21 mouse cellular contexts compared by ENCODE assay signal in genomic region chr13:22045311-22045710, GRCm38 (mm10). TPM values are rescaled to one million over a fixed set of nuclear protein-coding genes. Genes with fewer than 3 reads are reported as not detected.
A peak's percentile ranks its signal among the peaks of the same experiment; 100 is the strongest.
DNase-seq lines count a peak whose midpoint lies in the region; ATAC-seq and TF ChIP-seq lines count a peak whose summit lies in the region.
"Had no signal": no experiment of that assay in that cellular context is flagged by ENCODE, and none has a peak within 500 bp of the region (broad histone marks: within the 10 kb centered on the region; RNA-seq: fewer than 3 reads in every experiment).

No protein-coding gene starts in this region.

- no peaks in the 10 kb centered on the region for H3K36me3 ChIP-seq in forebrain, embryonic 10.5 days (replicated peaks)
- no peaks in the 10 kb centered on the region for H3K36me3 ChIP-seq in forebrain, embryonic 16.5 days (ENCODE audit: control insufficient read depth, insufficient read depth)
- H3K36me3 ChIP-seq in midbrain, embryonic 11.5 days (ENCODE audit: control insufficient read depth, insufficient read depth, low read length), result no peaks in the 10 kb centered on the region
- no peaks in the 10 kb centered on the region for H3K36me3 ChIP-seq in midbrain, embryonic 16.5 days (ENCODE audit: control insufficient read depth, insufficient read depth, low read length)
- H3K36me3 ChIP-seq in liver, embryonic 14.5 days (replicated peaks; ENCODE audit: control insufficient read depth, insufficient read depth, low read depth), result no peaks in the 10 kb centered on the region
- H3K36me3 ChIP-seq: embryonic facial prominence, embryonic 12.5 days; forebrain, embryonic 15.5 days; heart, embryonic 12.5 days; hindbrain, embryonic 15.5 days had no signal

- no peak overlapping the region for H3K9ac ChIP-seq in forebrain, embryonic 16.5 days (replicated peaks; ENCODE audit: low read depth, low read length)
- H3K9ac ChIP-seq in midbrain, embryonic 11.5 days (ENCODE audit: low read length), result no peak overlapping the region
- no peak overlapping the region for H3K9ac ChIP-seq in midbrain, embryonic 16.5 days (ENCODE audit: low read depth, low read length)
- H3K9ac ChIP-seq in liver, embryonic 14.5 days (replicated peaks), result peak overlapping the region; percentile 81
- H3K9ac ChIP-seq: embryonic facial prominence, embryonic 12.5 days; forebrain, embryonic 15.5 days; heart, embryonic 12.5 days; hindbrain, embryonic 15.5 days had no signal

- DNase-seq in forebrain, embryonic 10.5 days (ENCODE audit: extremely low spot score, low spot score), result no peak
- DNase-seq in midbrain, embryonic 11.5 days (ENCODE audit: low spot score, missing footprints), result peak; percentile 0
- peak; percentile 67 for DNase-seq in 416B (ENCODE audit: low read depth)
- no peak for DNase-seq in liver, embryonic 14.5 days (ENCODE audit: low read depth in 3 of 3, low spot score in 3 of 3)
- DNase-seq in left cerebral cortex, adult 18-20 months (ENCODE audit: low spot score in 2 of 2), result no peak
- no peak for DNase-seq in layer of hippocampus, adult 8-10 months (ENCODE audit: low spot score in 2 of 2)
- DNase-seq: adrenal gland, adult 2 months; adrenal gland, postnatal 25 days; cerebellum, adult 18-20 months; cerebellum, postnatal 14 days; gastrocnemius, postnatal 10 days; heart, adult 2 months; heart, postnatal 36 days had no signal

- 61% methylated on average over 2 of the region's 2 CpGs for WGBS in forebrain, embryonic 10.5 days
- WGBS in forebrain, embryonic 16.5 days, result 69% methylated on average over 2 of the region's 2 CpGs
- 61% methylated on average over 2 of the region's 2 CpGs for WGBS in midbrain, embryonic 11.5 days
- WGBS in midbrain, embryonic 16.5 days, result 63% methylated on average over 2 of the region's 2 CpGs
- WGBS in liver, embryonic 14.5 days (ENCODE audit: insufficient replicate concordance), result 22% methylated on average over 2 of the region's 2 CpGs

- ATAC-seq in forebrain, embryonic 16.5 days, result no peak
- ATAC-seq in midbrain, embryonic 11.5 days (ENCODE audit: low FRiP score), result no peak
- no peak for ATAC-seq in midbrain, embryonic 16.5 days
- no peak for ATAC-seq in liver, embryonic 14.5 days (ENCODE audit: insufficient read depth)
- ATAC-seq: forebrain, embryonic 15.5 days; inflammation-experienced regulatory T-cells, adult 6 months had no signal

- H3K27me3 ChIP-seq in forebrain, embryonic 10.5 days (ENCODE audit: poor library complexity, severe bottlenecking), result no peaks in the 10 kb centered on the region
- no peaks in the 10 kb centered on the region for H3K27me3 ChIP-seq in forebrain, embryonic 16.5 days (replicated peaks; ENCODE audit: control insufficient read depth, insufficient read depth, low read length)
- H3K27me3 ChIP-seq in midbrain, embryonic 11.5 days (ENCODE audit: control insufficient read depth, insufficient read depth, low read length), result no peaks in the 10 kb centered on the region
- no peaks in the 10 kb centered on the region for H3K27me3 ChIP-seq in midbrain, embryonic 16.5 days (ENCODE audit: control insufficient read depth, insufficient read depth, low read depth, low read length)
- H3K27me3 ChIP-seq in liver, embryonic 14.5 days (ENCODE audit: control insufficient read depth, insufficient read depth, low read length), result no peaks in the 10 kb centered on the region
- H3K27me3 ChIP-seq: embryonic facial prominence, embryonic 12.5 days; forebrain, embryonic 15.5 days; heart, embryonic 12.5 days; hindbrain, embryonic 15.5 days had no signal

- H3K9me3 ChIP-seq in forebrain, embryonic 10.5 days, result no peaks in the 10 kb centered on the region
- H3K9me3 ChIP-seq in forebrain, embryonic 16.5 days (ENCODE audit: control insufficient read depth, low read length), result no peaks in the 10 kb centered on the region
- H3K9me3 ChIP-seq in midbrain, embryonic 11.5 days (ENCODE audit: control insufficient read depth, low read length), result no peaks in the 10 kb centered on the region
- H3K9me3 ChIP-seq in midbrain, embryonic 16.5 days (replicated peaks; ENCODE audit: control insufficient read depth, low read length, poor library complexity, severe bottlenecking), result no peaks in the 10 kb centered on the region
- H3K9me3 ChIP-seq in liver, embryonic 14.5 days (ENCODE audit: control insufficient read depth, low read length), result no peaks in the 10 kb centered on the region
- H3K9me3 ChIP-seq: embryonic facial prominence, embryonic 12.5 days; forebrain, embryonic 15.5 days; heart, embryonic 12.5 days; hindbrain, embryonic 15.5 days had no signal

- no peak for TF ChIP-seq CTCF in liver, embryonic 14.5 days (IDR thresholded peaks at IDR 0.05; ENCODE audit: low read depth)

- no peak overlapping the region for H3K4me3 ChIP-seq in forebrain, embryonic 10.5 days
- no peak overlapping the region for H3K4me3 ChIP-seq in forebrain, embryonic 16.5 days (replicated peaks; ENCODE audit: low read length)
- no peak overlapping the region for H3K4me3 ChIP-seq in midbrain, embryonic 11.5 days (ENCODE audit: low read depth, low read length)
- H3K4me3 ChIP-seq in midbrain, embryonic 16.5 days (ENCODE audit: low read depth, low read length), result no peak overlapping the region
- H3K4me3 ChIP-seq in liver, embryonic 14.5 days (ENCODE audit: insufficient read depth in 1 of 2, low read depth in 2 of 2, low read length in 2 of 2), result no peak overlapping the region
- H3K4me3 ChIP-seq: embryonic facial prominence, embryonic 12.5 days; forebrain, embryonic 15.5 days; heart, adult 2 months; heart, embryonic 12.5 days; hindbrain, embryonic 15.5 days had no signal

- H3K4me1 ChIP-seq in forebrain, embryonic 10.5 days, result peaks cover 40% of the 10 kb centered on the region
- H3K4me1 ChIP-seq in forebrain, embryonic 16.5 days (replicated peaks; ENCODE audit: control insufficient read depth, insufficient read depth, low read length), result peaks cover 18% of the 10 kb centered on the region
- peaks cover 5% of the 10 kb centered on the region; the same call in 1 of the 2 replicates for H3K4me1 ChIP-seq in midbrain, embryonic 11.5 days (ENCODE audit: control insufficient read depth, insufficient read depth, low read length)
- H3K4me1 ChIP-seq in midbrain, embryonic 16.5 days (ENCODE audit: control insufficient read depth, insufficient read depth, low read length), result peaks cover 22% of the 10 kb centered on the region
- peaks cover 11 to 34% of the 10 kb centered on the region in 2 experiments for H3K4me1 ChIP-seq in liver, embryonic 14.5 days (replicated peaks; ENCODE audit: control insufficient read depth in 2 of 2, insufficient read depth in 2 of 2, low read length in 1 of 2)

- no peak overlapping the region for H3K4me2 ChIP-seq in forebrain, embryonic 16.5 days (ENCODE audit: low read length)
- no peak overlapping the region for H3K4me2 ChIP-seq in midbrain, embryonic 11.5 days
- H3K4me2 ChIP-seq in midbrain, embryonic 16.5 days (ENCODE audit: low read length), result no peak overlapping the region
- H3K4me2 ChIP-seq in liver, embryonic 14.5 days (ENCODE audit: low read depth), result peak overlapping the region; percentile 80
- H3K4me2 ChIP-seq: forebrain, embryonic 15.5 days; hindbrain, embryonic 15.5 days had no signal

- TF ChIP-seq EP300 in liver, embryonic 14.5 days (IDR thresholded peaks at IDR 0.05; ENCODE audit: low read depth), result no peak

- H3K27ac ChIP-seq in forebrain, embryonic 10.5 days, result 0 out of 2 replicates have a peak overlapping the region, but pooled peaks have one; percentile 5
- no peak overlapping the region for H3K27ac ChIP-seq in forebrain, embryonic 16.5 days (ENCODE audit: low read length)
- no peak overlapping the region for H3K27ac ChIP-seq in midbrain, embryonic 11.5 days (ENCODE audit: low read depth, low read length)
- no peak overlapping the region for H3K27ac ChIP-seq in midbrain, embryonic 16.5 days (ENCODE audit: low read length)
- peak overlapping the region; percentile 97 for H3K27ac ChIP-seq in liver, embryonic 14.5 days
- H3K27ac ChIP-seq: embryonic facial prominence, embryonic 12.5 days; forebrain, embryonic 15.5 days; heart, adult 2 months; hindbrain, embryonic 15.5 days had no signal

RNA-seq across cellular contexts. Expression of gene Hist1h2bj, which starts 2.3 kb away (rescaled TPM):
- 11.7 and 14.9 TPM in 2 replicates for polyA plus RNA-seq in forebrain, embryonic 10.5 days (2016; fragmentation: Nextera tagmentation; extraction: Ambion mirVana)
- 2.1 and 3.1 TPM in 2 replicates for polyA plus RNA-seq in forebrain, embryonic 16.5 days (2015; fragmentation: Nextera tagmentation; extraction: Ambion mirVana)
- polyA plus RNA-seq in midbrain, embryonic 11.5 days (2014; fragmentation: Nextera tagmentation; extraction: Ambion mirVana), result 9.9 and 12.6 TPM in 2 replicates
- polyA plus RNA-seq in midbrain, embryonic 16.5 days (2015; fragmentation: Nextera tagmentation; extraction: Ambion mirVana), result 1.5 and 2.3 TPM in 2 replicates
- polyA plus RNA-seq in liver, embryonic 14.5 days (2012; rRNA removed), result 21.4 and 38.1 TPM in 2 replicates
- 11.2 and 12.4 TPM in 2 replicates for polyA plus RNA-seq in liver, embryonic 14.5 days (2014; fragmentation: Nextera tagmentation; extraction: Ambion mirVana)
- total RNA-seq in left cerebral cortex, adult 18-20 months (2021), result 10 to 100 TPM in 1 of 2 experiments, 1 to 10 TPM in 1; 9.3 to 11.7 TPM
- 10 to 100 TPM; 10.8 to 15.9 (median 12.1) TPM for total RNA-seq in layer of hippocampus, adult 8-10 months (2022)

RNA-seq across cellular contexts. Expression of gene Hist1h2ag, which starts 2.6 kb away (rescaled TPM):
- polyA plus RNA-seq in forebrain, embryonic 10.5 days (2016; fragmentation: Nextera tagmentation; extraction: Ambion mirVana), result 54.9 and 55.0 TPM in 2 replicates
- 8.5 and 13.4 TPM in 2 replicates for polyA plus RNA-seq in forebrain, embryonic 16.5 days (2015; fragmentation: Nextera tagmentation; extraction: Ambion mirVana)
- polyA plus RNA-seq in midbrain, embryonic 11.5 days (2014; fragmentation: Nextera tagmentation; extraction: Ambion mirVana), result 46.4 and 70.6 TPM in 2 replicates
- 1.8 and 8.3 TPM in 2 replicates for polyA plus RNA-seq in midbrain, embryonic 16.5 days (2015; fragmentation: Nextera tagmentation; extraction: Ambion mirVana)
- 35.2 and 55.3 TPM in 2 replicates for polyA plus RNA-seq in liver, embryonic 14.5 days (2012; rRNA removed)
- polyA plus RNA-seq in liver, embryonic 14.5 days (2014; fragmentation: Nextera tagmentation; extraction: Ambion mirVana), result 15.5 and 18.0 TPM in 2 replicates
- total RNA-seq in left cerebral cortex, adult 18-20 months (2021), result 10 to 100 TPM in 1 of 2 experiments, 1 to 10 TPM in 1; 7.5 to 13.7 TPM
- total RNA-seq in layer of hippocampus, adult 8-10 months (2022), result 10 to 100 TPM in 2 of 4 experiments, 1 to 10 TPM in 2; 8.2 to 12.2 (median 10.1) TPM
- polyA plus RNA-seq: heart, adult 2 months had no signal

RNA-seq across cellular contexts. Expression of gene Hist1h4i, which starts 4.1 kb away (rescaled TPM):
- polyA plus RNA-seq in forebrain, embryonic 10.5 days (2016; fragmentation: Nextera tagmentation; extraction: Ambion mirVana), result 53.1 and 58.6 TPM in 2 replicates
- polyA plus RNA-seq in forebrain, embryonic 16.5 days (2015; fragmentation: Nextera tagmentation; extraction: Ambion mirVana), result 14.0 and 14.5 TPM in 2 replicates
- polyA plus RNA-seq in midbrain, embryonic 11.5 days (2014; fragmentation: Nextera tagmentation; extraction: Ambion mirVana), result 43.8 and 43.9 TPM in 2 replicates
- polyA plus RNA-seq in midbrain, embryonic 16.5 days (2015; fragmentation: Nextera tagmentation; extraction: Ambion mirVana), result 4.0 and 4.9 TPM in 2 replicates
- 66.4 and 87.2 TPM in 2 replicates for polyA plus RNA-seq in liver, embryonic 14.5 days (2012; rRNA removed)
- 36.5 and 47.8 TPM in 2 replicates for polyA plus RNA-seq in liver, embryonic 14.5 days (2014; fragmentation: Nextera tagmentation; extraction: Ambion mirVana)
- total RNA-seq in left cerebral cortex, adult 18-20 months (2021), result 10 to 100 TPM; 71.8 to 81.6 TPM
- 10 to 100 TPM; 55.1 to 70.7 (median 60.0) TPM for total RNA-seq in layer of hippocampus, adult 8-10 months (2022)

RNA-seq across cellular contexts. Expression of gene Hist1h2bk, which starts 9.6 kb away (rescaled TPM):
- 6.4 and 7.7 TPM in 2 replicates for polyA plus RNA-seq in forebrain, embryonic 10.5 days (2016; fragmentation: Nextera tagmentation; extraction: Ambion mirVana)
- polyA plus RNA-seq in forebrain, embryonic 16.5 days (2015; fragmentation: Nextera tagmentation; extraction: Ambion mirVana), result 3.3 TPM in 1 of 2 replicates, not detected in the other
- polyA plus RNA-seq in midbrain, embryonic 11.5 days (2014; fragmentation: Nextera tagmentation; extraction: Ambion mirVana), result 9.9 and 11.3 TPM in 2 replicates
- polyA plus RNA-seq in midbrain, embryonic 16.5 days (2015; fragmentation: Nextera tagmentation; extraction: Ambion mirVana), result 1.3 TPM in 1 of 2 replicates, not detected in the other
- 17.7 and 25.1 TPM in 2 replicates for polyA plus RNA-seq in liver, embryonic 14.5 days (2012; rRNA removed)
- polyA plus RNA-seq in liver, embryonic 14.5 days (2014; fragmentation: Nextera tagmentation; extraction: Ambion mirVana), result 1.0 and 3.1 TPM in 2 replicates
- 10 to 100 TPM; 14.5 to 16.1 TPM for total RNA-seq in left cerebral cortex, adult 18-20 months (2021)
- total RNA-seq in layer of hippocampus, adult 8-10 months (2022), result 10 to 100 TPM; 10.4 to 18.1 (median 16.5) TPM
- polyA plus RNA-seq: heart, adult 2 months had no signal

RNA-seq across cellular contexts. Expression of gene Hist1h2ah, which starts 9.9 kb away (rescaled TPM):
- 12.1 and 14.3 TPM in 2 replicates for polyA plus RNA-seq in forebrain, embryonic 10.5 days (2016; fragmentation: Nextera tagmentation; extraction: Ambion mirVana)
- not detected in 2 replicates for polyA plus RNA-seq in forebrain, embryonic 16.5 days (2015; fragmentation: Nextera tagmentation; extraction: Ambion mirVana)
- polyA plus RNA-seq in midbrain, embryonic 11.5 days (2014; fragmentation: Nextera tagmentation; extraction: Ambion mirVana), result 6.3 and 6.8 TPM in 2 replicates
- polyA plus RNA-seq in midbrain, embryonic 16.5 days (2015; fragmentation: Nextera tagmentation; extraction: Ambion mirVana), result not detected in 2 replicates
- polyA plus RNA-seq in liver, embryonic 14.5 days (2012; rRNA removed), result 8.7 and 17.9 TPM in 2 replicates
- polyA plus RNA-seq in liver, embryonic 14.5 days (2014; fragmentation: Nextera tagmentation; extraction: Ambion mirVana), result 12.0 TPM in 2 replicates
- 10 to 100 TPM; 24.4 to 38.7 TPM for total RNA-seq in left cerebral cortex, adult 18-20 months (2021)
- 10 to 100 TPM in 3 of 4 experiments, 1 to 10 TPM in 1; 6.5 to 26.2 (median 15.2) TPM for total RNA-seq in layer of hippocampus, adult 8-10 months (2022)
- polyA plus RNA-seq: frontal cortex, adult 2 months; heart, adult 2 months had no signal

Comparison
In these comparisons a context has a peak if more than half of its experiments do, and no peak if none do; other contexts are left out.
1. H3K27ac ChIP-seq: peak in forebrain, embryonic 10.5 days (single experiment) and liver, embryonic 14.5 days (single experiment); none in forebrain, embryonic 16.5 days (single experiment), midbrain, embryonic 11.5 days (single experiment) and midbrain, embryonic 16.5 days (single experiment).
2. DNase-seq: peak in midbrain, embryonic 11.5 days (single experiment) and 416B (single experiment); none in forebrain, embryonic 10.5 days (single experiment), liver, embryonic 14.5 days (0 of 3), left cerebral cortex, adult 18-20 months (0 of 2) and layer of hippocampus, adult 8-10 months (0 of 2).